In the genomic region with DNA sequence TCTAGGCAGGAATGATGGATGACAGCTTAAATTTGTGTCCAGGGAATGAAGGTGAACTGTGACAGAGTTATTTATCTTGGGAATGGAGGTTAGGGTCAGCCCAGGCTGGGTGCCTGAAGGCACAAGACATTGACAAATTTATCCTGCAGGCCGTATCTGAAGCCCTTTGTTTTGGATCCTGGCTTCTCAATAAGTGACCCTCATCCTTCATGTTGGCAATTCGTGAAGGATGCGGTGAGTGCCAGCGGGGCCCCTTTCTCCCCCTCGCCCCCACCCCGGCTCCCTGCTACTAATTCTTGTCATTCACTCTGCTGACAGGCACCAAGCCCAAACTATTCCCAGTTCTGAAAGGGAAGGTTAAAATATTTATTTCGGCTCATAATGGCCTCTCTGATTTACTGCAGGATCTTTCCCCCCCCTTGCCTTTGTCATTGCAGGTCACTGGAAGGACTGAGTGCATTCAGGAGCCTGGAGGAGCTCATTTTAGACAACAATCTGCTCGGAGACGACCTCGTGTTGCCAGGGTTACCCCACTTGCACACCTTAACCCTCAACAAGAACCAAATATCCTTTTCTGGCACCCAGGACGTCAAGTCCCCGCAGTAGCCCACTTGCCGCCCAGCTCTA, we compare ENCODE assay signal across 10 mouse cellular contexts.
DNase-seq lines count a peak whose midpoint lies in the region; ATAC-seq lines count a peak whose summit lies in the region.
"Had no signal": no experiment of that assay in that cellular context is flagged by ENCODE, and none has a peak within 500 bp of the region (broad histone marks: within the 10 kb centered on the region; RNA-seq: fewer than 3 reads in every experiment).

No protein-coding gene starts in this region.

- H3K4me1 ChIP-seq in forebrain, embryonic 10.5 days: peaks cover 58% of the 10 kb centered on the region
- peaks cover 17% of the 10 kb centered on the region for H3K4me1 ChIP-seq in forebrain, embryonic 11.5 days (replicated peaks; ENCODE audit: control insufficient read depth, insufficient read depth, low read length)
- H3K4me1 ChIP-seq in intestine, embryonic 16.5 days (ENCODE audit: control insufficient read depth, insufficient read depth, low read length): 0 out of 2 replicates have a peak, but pooled peaks cover 3% of the 10 kb centered on the region
- peaks cover 19% of the 10 kb centered on the region for H3K4me1 ChIP-seq in midbrain, embryonic 16.5 days (ENCODE audit: control insufficient read depth, insufficient read depth, low read length)
- H3K4me1 ChIP-seq: megakaryocyte, embryonic 14.5 days had no signal

- peaks cover 82% of the 10 kb centered on the region for H3K27me3 ChIP-seq in forebrain, embryonic 10.5 days (ENCODE audit: poor library complexity, severe bottlenecking)
- H3K27me3 ChIP-seq in forebrain, embryonic 11.5 days (ENCODE audit: control insufficient read depth, insufficient read depth, low read length): peaks cover 7% of the 10 kb centered on the region
- H3K27me3 ChIP-seq in intestine, embryonic 16.5 days (replicated peaks; ENCODE audit: control insufficient read depth, insufficient read depth, low read length): no peaks in the 10 kb centered on the region
- H3K27me3 ChIP-seq in midbrain, embryonic 16.5 days (ENCODE audit: control insufficient read depth, insufficient read depth, low read depth, low read length): peaks cover 5% of the 10 kb centered on the region
- H3K27me3 ChIP-seq: CH12.LX had no signal

- no peak overlapping the region for H3K9ac ChIP-seq in forebrain, embryonic 11.5 days (ENCODE audit: low read length)
- H3K9ac ChIP-seq in intestine, embryonic 16.5 days (ENCODE audit: low read depth, low read length): no peak overlapping the region
- H3K9ac ChIP-seq in midbrain, embryonic 16.5 days (ENCODE audit: low read depth, low read length): no peak overlapping the region; the same call in 1 of the 2 replicates

- 35% methylated on average over 13 of the region's 13 CpGs for WGBS in forebrain, embryonic 10.5 days
- WGBS in forebrain, embryonic 11.5 days: 26% methylated on average over 13 of the region's 13 CpGs
- WGBS in intestine, embryonic 16.5 days: 31% methylated on average over 13 of the region's 13 CpGs
- 11% methylated on average over 13 of the region's 13 CpGs for WGBS in midbrain, embryonic 16.5 days

- H3K4me2 ChIP-seq in forebrain, embryonic 11.5 days (ENCODE audit: low read depth, low read length, severe bottlenecking): no peak overlapping the region
- peak overlapping the region; percentile 23 for H3K4me2 ChIP-seq in intestine, embryonic 16.5 days (ENCODE audit: low read depth, low read length)
- H3K4me2 ChIP-seq in midbrain, embryonic 16.5 days (ENCODE audit: low read length): peak overlapping the region; percentile 45

- no peak overlapping the region; the same call in 1 of the 2 replicates for H3K4me3 ChIP-seq in forebrain, embryonic 10.5 days
- H3K4me3 ChIP-seq in forebrain, embryonic 11.5 days (ENCODE audit: low read depth, low read length): no peak overlapping the region
- no peak overlapping the region for H3K4me3 ChIP-seq in intestine, embryonic 16.5 days (ENCODE audit: low read length)
- H3K4me3 ChIP-seq in midbrain, embryonic 16.5 days (ENCODE audit: low read depth, low read length): 0 out of 2 replicates have a peak overlapping the region, but pooled peaks have one; percentile 8
- H3K4me3 ChIP-seq: megakaryocyte, embryonic 14.5 days had no signal

- DNase-seq in forebrain, embryonic 10.5 days (ENCODE audit: extremely low spot score, low spot score): no peak
- no peak for DNase-seq in forebrain, embryonic 11.5 days (ENCODE audit: low spot score)
- DNase-seq in embryo, embryonic 10 days (ENCODE audit: low spot score): peak; percentile 86
- DNase-seq in right cerebral cortex, postnatal 25 days: no peak
- DNase-seq in MN1 (ENCODE audit: low spot score): no peak

- no peaks in the 10 kb centered on the region for H3K9me3 ChIP-seq in forebrain, embryonic 10.5 days
- H3K9me3 ChIP-seq in forebrain, embryonic 11.5 days (ENCODE audit: control insufficient read depth, low read length): no peaks in the 10 kb centered on the region
- no peaks in the 10 kb centered on the region for H3K9me3 ChIP-seq in intestine, embryonic 16.5 days (ENCODE audit: control insufficient read depth, low read length)
- H3K9me3 ChIP-seq in midbrain, embryonic 16.5 days (replicated peaks; ENCODE audit: control insufficient read depth, low read length, poor library complexity, severe bottlenecking): no peaks in the 10 kb centered on the region
- H3K9me3 ChIP-seq: megakaryocyte, embryonic 14.5 days had no signal

- no peak for ATAC-seq in forebrain, embryonic 11.5 days (replicated peaks; ENCODE audit: low FRiP score)
- ATAC-seq in intestine, embryonic 16.5 days: 0 out of 2 replicates have a peak, but pooled peaks have one; percentile 11
- peak; percentile 32; the same call in 1 of the 2 replicates for ATAC-seq in midbrain, embryonic 16.5 days
- no peak for ATAC-seq in megakaryocyte-erythroid progenitor cell, adult 5-6 weeks (replicated peaks; ENCODE audit: low FRiP score, low TSS enrichment, poor library complexity, severe bottlenecking)

- H3K36me3 ChIP-seq in forebrain, embryonic 10.5 days (replicated peaks): no peaks in the 10 kb centered on the region
- no peaks in the 10 kb centered on the region for H3K36me3 ChIP-seq in forebrain, embryonic 11.5 days (ENCODE audit: control insufficient read depth, insufficient read depth, low read length)
- H3K36me3 ChIP-seq in intestine, embryonic 16.5 days (ENCODE audit: control insufficient read depth, insufficient read depth, low read length): no peaks in the 10 kb centered on the region
- H3K36me3 ChIP-seq in midbrain, embryonic 16.5 days (ENCODE audit: control insufficient read depth, insufficient read depth, low read length): no peaks in the 10 kb centered on the region

- H3K27ac ChIP-seq in forebrain, embryonic 10.5 days: peak overlapping the region; percentile 51
- no peak overlapping the region for H3K27ac ChIP-seq in forebrain, embryonic 11.5 days (ENCODE audit: low read depth, low read length)
- H3K27ac ChIP-seq in intestine, embryonic 16.5 days (ENCODE audit: low read length): no peak overlapping the region
- H3K27ac ChIP-seq in midbrain, embryonic 16.5 days (ENCODE audit: low read length): peak overlapping the region; percentile 13; the same call in 1 of the 2 replicates

Comparison
In these comparisons a context has a peak if more than half of its experiments do, and no peak if none do; other contexts are left out.
1. H3K27ac ChIP-seq: peak in forebrain, embryonic 10.5 days (single experiment) and midbrain, embryonic 16.5 days (single experiment); none in forebrain, embryonic 11.5 days (single experiment) and intestine, embryonic 16.5 days (single experiment).
2. ATAC-seq: peak in intestine, embryonic 16.5 days (single experiment) and midbrain, embryonic 16.5 days (single experiment); none in forebrain, embryonic 11.5 days (single experiment) and megakaryocyte-erythroid progenitor cell, adult 5-6 weeks (single experiment).